Mouse (Mus musculus): ENCODE results near the gene Btnl1.

The Btnl1 gene

DNA sequence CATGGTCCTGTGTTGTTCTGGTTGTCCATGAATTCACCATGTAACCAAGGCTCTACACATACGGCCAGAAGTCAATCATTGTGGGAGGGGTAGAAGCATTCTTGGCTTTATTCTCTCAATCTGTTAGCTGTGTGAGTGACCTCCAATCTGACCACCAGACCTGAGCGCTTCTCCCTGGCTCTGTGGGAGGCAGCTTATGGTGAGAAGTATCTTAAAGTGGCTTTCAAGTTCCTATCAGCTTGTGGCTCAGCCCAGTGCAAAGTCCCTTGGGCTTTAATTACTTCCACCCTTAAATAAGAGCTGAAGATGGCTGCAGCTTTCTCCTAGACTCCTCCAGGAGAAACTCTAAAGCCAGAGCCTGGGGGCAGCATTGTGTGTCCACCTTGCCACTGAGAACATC is at the start of gene Btnl1:
TSS of gene Btnl1 (plus strand) at position 286 of the 400 bp plus-strand sequence.
- DNase-seq (ENCODE audit: low spot score), result no peak

DNA sequence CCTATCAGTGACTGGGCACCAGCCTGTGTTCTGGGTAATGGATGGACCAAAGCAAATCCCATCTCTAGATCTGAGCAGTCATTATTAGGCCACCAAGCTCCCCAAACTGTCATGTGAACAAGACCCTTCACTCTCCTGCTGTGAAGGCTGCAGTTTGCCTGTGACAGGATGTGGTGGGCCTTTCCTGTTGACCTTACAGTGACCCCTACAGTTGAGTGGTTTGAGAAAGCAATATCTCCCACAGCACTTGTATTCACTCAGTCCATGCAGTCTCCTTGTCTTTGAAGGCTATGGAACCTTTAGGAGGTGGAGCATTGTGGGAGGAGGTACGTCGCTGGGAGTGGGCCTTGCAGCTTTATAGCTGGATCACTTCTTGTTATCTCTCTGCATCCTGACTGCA is 47.1 kb upstream of the Btnl1 start:
- no peak for DNase-seq (ENCODE audit: low spot score)

DNA sequence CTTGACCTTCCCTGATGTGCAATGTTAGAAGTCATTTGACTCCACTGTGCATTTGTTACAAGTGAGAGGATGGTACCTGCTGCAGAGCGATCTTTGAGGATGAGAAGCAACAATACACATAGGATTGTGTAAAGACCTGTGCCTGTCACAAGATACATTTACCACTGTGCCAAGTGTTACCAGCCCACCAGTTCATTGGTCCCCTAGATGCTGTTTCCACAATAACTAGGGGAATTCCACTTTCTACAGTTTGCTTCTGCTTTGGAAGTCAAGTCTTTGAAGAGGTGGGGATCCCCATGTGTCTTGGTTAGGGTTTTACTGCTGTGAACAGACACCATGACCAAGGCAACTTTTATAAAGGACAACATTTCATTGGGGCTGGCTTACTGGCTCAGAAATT is 45.7 kb upstream of the Btnl1 start:
- DNase-seq (ENCODE audit: low spot score), result no peak

DNA sequence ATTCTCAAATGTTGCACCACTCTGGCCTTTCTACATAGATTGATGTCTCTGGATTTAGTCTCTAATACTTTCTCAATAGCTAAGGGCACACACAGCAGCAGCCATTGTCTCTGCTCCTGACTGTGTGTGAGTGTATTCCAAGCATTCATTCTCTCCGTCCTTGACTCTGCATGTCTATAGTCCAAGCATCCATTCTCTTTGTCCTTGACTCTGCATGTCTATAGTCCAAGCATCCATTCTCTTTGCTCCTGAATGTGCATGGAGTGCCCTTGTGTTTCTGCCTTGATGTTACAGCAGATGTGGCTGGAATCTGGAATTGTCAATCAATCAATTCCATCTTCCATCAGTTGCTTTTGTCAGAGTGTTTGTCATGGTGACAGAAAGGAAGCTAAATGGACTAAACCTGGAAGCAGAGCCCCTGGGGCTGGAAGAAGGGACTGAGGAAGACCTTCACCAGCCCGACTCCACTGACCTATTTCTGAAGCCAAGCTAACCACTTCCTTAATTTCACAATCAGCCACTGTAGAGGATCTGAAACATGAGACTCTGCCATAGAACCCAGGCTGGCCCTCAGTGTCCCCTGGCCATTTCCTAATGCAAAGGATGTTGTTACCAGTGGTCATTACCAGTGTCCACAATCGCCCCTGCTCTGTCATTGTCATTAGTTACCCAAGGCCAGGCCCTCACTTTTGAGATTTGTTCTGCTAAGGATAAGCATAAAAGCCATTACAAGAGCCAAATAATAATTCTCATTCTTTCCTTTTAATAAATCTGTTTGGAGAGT is 36.1 kb upstream of the Btnl1 start:
- no peak for DNase-seq (ENCODE audit: low spot score)

DNA sequence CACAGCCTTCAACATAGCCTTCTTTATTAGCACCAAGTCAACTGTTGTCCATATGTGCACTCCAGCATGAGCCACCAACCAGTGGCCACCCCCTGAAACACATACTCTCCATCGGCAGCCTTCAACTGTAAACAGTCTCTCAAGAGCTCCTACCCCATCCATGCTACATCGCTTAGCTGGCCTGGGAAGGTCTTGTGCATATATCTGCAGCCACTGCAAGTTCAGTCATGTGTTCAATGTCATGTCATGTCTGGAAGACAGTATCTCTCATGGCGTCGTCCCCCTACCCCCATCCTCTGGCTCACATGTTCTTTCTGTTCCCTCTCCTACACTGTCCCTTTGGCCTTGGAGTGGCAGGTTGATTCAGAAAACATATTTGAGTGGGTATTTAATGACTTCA is 32.0 kb upstream of the Btnl1 start:
- no peak for DNase-seq (ENCODE audit: low spot score)

DNA sequence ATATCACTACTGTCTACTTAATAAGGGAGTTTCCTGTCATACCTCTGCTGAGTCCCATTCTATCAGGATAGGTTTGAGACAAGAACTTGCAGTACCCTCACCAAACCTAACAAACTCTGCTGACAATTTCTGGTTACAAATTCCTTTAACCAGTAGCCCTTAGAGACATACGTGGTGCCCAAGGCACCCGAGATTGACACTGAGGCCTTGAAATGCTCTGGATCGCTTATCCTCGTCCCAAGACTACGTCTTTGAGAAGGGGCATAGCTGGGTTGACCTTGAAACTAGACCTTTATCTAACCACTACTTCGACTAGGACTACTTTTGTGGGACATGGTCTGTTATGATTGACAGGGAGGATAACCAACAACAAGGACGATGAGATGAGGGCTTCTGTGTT is 31.4 kb upstream of the Btnl1 start:
- DNase-seq (ENCODE audit: low spot score), result no peak

DNA sequence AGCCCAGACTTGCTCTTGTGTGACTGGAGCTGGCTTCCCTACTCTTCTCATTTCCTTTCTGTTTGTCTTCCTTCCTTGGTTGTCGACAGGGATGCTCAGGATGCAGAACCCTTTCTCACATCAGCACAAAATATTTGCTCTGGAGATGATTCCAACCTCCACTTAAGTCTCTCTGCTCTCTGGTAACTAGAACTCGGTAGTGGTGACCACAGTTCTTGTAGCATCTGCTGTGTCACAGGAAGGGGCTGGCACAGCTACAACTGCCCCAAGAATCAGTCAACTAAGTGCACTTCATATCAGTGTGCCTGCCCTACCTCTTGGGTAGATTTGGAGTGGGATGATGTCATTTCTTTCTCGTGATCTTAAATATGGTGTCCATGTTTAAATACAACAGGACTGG is 30.9 kb upstream of the Btnl1 start:
- DNase-seq (ENCODE audit: low spot score), result no peak

DNA sequence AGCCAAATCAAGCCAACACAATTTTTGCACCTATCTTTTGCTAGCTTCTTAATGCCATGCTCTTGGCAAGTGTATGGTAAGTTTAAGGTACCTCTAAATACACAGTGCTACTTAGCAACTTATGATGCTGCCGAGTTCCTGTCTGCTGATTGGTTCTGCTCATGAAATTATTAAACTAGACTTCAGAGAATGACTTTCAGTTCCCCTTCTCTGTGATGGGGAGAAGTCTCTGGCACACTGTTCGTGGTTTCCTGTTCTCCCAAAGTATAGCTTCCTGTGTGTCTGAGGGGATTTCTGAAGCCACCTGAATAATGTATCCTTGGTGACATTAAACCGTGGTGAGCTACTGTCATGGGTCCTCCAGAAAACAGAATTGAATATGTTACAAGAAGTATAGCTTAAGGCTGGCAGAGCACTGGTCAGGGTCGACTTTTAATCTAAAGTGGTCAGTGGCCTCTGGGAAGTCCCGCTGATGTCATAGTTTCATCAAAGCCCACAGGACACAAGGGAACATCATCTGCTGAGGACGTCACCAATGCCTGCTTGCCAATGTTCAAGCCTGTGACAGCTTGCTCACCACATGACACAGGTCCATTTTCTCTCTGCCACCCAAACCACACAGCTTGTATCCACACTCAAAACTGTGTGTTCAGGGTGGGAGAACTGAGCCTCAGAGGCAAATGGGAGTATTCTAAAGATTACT is 29.2 kb upstream of the Btnl1 start:
- DNase-seq (ENCODE audit: low spot score), result peak; percentile 13

DNA sequence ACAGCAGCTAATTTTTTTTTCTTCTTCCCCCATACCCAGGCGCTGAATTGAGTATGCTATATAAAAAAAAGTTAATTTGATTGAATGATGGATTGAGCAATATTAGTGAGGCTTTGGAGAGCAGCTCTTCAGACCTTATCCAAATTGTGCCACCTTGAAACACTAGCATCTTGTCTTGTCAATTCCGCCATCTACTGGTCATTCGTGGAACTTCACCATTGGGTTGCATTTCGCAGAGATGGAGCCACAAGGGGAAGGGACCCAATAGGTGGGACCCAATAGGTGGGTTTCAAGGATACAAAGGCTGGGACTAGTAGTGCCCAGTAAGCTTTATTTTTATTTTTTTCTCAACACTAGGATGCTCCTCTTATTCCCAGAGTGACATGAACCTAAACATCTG is 27.5 kb upstream of the Btnl1 start:
- peak; percentile 82 for DNase-seq (ENCODE audit: low spot score)

DNA sequence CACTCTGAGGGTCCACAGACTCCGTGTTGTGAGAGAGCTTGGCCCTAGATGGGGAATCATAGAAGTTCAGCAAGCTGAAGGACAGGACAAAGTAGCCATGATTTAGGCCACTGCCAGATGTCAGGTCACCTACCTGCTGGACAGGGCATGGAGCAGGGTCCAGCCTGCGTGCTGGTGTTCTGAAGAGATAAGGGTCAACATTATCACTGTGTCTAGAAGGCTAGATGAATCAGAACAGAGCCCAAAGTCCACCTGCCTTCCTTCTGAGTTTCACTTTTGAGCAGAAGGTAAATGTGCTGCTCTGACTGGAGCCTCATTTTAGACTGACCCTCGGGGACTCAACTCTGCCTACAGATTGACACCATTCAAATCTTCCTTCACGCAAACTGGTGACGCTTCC is 22.4 kb upstream of the Btnl1 start, which contains the start of gene Btnl2:
TSS of gene Btnl2 (plus strand) at position 284 of the 400 bp plus-strand sequence.
- no peak for DNase-seq (ENCODE audit: low spot score)

DNA sequence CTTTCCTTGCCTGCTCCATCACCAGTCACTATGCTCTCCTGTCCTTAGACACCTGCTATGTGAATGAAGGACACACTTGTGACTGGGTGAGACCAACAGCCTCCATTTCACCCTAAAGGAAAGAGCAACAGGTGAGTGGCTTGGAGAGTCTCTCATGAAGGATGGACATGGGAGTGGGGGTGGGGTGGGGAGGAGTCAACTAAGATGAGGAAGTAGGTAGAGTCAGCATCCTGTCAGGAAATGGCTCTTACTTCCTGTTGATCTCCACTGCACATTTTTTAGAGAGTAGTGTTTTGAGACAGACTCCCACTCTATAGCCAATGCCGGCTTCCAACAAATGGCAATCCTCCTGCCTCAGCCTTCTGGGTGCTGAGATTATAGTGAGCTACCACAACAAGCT is 22.0 kb upstream of the Btnl1 start:
- no peak for DNase-seq (ENCODE audit: low spot score)

DNA sequence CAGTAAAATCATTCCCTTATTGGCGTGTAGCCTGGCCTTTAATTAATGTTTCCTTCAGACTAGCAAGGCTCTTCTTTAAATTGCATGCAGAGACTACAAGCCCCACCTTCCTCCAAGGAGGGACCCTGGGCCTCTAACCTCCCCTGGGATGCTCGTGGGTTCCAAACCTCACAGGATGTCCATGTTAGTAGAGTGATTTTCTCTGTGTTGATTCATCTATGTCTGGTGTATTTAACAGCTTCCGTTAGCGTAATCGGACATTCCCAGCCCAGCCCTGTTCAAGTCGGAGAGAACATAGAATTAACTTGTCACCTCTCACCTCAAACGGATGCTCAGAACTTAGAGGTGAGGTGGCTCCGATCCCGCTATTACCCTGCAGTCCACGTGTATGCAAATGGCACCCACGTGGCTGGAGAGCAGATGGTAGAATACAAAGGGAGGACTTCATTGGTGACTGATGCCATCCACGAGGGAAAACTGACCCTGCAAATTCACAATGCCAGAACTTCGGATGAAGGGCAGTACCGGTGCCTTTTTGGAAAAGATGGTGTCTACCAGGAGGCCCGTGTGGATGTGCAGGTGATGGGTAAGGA is 13.9 kb upstream of the Btnl1 start:
- DNase-seq (ENCODE audit: low spot score), result no peak

DNA sequence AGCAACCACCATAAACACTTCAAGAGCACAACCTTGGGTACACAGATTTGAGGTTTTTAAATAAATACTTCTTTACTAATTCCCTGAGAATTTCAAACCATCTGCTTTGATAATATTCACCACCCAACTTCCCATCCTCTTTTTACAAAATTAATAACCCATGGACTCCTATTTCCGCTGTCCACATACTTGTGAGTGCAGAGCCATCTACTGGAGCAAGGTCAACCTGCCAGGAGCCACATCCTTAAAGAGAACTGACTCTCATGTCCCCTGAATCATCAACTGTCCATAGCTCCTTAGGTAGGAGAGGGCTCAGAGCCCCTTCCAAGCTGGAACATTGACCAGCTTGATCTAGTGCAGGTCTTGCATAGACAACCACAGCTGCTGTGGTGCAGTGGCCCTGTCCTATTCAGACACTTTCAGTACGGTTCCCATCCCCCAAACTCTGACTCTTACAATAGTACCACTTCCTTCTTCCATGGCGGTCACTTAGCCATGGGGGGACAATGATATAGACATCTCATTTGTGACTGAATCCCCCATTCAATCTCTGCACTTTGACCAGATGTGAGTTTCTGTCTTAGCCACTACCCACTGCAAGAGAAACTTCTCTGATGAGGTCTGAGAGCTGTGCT is 13.1 kb upstream of the Btnl1 start:
- no peak for DNase-seq (ENCODE audit: low spot score)

DNA sequence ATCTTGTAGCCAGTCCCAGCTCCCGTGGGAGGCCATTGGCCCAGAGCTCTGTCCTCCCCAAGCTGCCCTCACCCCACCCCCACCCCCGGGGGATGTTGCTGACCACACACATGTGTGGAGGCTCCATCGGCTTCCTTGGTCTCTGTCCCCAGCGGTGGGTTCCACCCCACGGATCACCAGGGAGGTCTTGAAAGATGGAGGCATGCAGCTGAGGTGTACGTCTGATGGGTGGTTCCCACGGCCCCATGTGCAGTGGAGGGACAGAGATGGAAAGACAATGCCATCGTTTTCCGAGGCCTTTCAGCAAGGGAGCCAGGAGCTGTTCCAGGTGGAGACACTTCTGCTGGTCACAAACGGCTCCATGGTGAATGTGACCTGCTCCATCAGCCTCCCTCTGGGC is 11.9 kb upstream of the Btnl1 start:
- DNase-seq (ENCODE audit: low spot score), result no peak

DNA sequence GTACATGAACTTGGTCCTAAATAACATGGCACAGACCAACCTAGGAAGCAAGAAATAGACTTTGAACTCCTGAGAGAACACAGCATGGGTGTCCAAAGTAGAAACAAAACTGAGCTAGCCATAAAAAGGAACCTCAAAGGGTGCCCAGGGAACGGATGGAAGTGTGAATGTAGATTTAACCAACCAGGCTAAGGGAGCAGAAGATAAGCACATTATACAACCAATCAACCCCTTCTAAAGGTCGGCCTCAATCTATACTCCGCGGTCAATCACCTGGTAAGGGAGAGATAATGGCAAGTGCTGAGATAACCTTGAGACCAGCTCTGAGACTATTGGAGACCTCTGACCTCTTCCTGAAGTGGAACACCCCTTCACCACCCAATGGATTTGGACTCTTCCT is 6.4 kb upstream of the Btnl1 start:
- DNase-seq (ENCODE audit: low spot score), result no peak

DNA sequence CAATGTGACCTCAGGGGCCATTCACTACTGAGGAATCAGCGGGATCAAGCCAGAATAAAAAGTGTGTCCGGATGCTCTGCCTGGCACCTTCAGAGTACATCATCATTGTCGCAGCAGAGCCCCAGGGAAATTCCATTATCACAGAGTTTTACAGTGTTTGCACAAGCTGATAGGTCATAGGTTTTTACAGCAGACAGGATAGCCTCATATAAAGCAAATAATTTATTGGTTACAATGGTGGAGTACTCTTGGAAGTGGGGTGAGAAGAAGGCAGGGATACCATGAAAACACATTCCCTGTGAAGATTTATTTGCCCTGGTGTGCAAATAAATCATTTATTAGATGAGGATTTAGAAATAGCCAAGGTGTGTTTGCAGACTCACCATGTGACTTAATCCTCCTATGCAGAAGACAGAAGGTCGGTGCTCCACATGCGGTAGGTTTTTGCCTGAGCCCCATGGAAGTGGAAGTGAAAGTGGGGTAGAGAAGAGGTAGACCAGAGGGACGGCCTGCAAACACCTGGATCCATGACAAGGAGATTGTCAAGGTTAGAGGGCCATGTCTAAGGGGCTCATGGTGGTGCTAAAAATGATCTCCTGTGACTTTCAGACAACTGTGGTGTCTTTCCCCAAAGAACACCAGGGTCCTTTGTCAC is 3.8 kb upstream of the Btnl1 start:
- DNase-seq (ENCODE audit: low spot score), result no peak

DNA sequence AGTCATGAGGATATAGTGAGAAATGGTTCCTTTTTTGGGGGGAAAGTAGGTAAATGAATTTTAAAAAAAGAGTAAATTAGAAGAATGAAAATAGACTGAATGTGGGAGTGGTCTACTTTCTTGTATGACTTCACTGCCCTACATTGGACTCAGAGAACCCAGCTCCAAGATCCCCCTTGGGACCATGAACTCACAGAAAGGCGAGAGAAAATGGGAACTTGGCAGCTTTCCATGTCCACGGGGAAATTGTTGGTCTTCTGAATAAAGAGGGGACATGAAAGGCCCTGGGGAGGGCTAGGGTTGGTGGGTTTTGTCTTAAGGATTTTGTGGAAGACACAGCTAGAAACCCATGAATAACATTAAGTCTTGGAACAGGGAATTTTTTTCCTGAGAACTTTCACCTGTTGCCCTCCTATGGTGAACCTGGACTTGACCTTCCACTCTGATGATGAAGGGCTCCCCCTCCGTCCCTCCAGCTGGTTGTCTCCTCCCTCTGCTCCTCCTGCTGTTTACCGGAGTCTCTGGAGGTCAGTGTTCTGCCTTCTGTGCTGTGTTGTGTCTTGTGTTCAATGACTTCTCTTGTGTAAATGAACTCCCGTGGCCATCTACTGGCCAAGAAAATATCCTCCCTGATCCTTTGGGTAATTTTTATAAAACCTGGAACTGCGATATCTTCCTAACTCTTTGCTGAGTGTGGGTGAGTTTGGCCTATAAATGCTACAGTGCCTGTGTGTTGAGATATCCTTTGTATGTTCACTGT is 698 bp downstream of the Btnl1 start:
- no peak for DNase-seq (ENCODE audit: low spot score)

DNA sequence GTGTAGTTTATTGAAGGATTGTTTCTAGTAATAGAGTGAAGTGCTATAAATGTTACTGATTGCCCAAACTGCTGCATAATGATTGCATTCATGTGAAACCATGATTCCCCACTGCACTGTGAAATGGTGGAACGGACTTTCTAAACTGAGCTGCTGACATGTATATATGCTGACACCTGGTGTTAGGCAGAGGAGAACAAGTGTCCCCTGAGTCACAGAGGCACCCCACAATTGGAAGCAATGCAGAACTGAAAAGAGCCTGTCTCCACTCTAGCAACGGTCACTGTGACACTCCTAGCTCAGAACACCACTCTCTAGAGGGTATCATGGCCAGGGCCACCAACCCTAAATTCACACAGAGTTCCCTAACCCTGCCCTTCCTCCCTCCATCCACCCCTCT is 1.8 kb downstream of the Btnl1 start:
- no peak for DNase-seq (ENCODE audit: low spot score)

DNA sequence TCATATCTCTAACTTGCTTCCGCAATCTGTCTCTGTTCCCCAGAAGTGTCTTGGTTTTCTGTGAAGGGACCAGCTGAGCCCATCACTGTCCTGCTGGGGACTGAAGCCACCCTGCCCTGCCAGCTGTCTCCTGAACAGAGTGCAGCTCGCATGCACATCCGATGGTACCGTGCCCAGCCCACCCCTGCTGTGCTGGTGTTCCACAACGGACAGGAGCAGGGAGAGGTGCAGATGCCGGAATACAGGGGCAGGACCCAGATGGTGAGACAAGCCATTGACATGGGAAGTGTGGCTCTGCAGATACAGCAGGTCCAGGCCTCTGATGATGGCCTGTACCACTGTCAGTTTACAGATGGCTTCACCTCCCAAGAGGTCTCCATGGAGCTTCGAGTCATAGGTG is 2.5 kb downstream of the Btnl1 start:
- no peak for DNase-seq (ENCODE audit: low spot score)

DNA sequence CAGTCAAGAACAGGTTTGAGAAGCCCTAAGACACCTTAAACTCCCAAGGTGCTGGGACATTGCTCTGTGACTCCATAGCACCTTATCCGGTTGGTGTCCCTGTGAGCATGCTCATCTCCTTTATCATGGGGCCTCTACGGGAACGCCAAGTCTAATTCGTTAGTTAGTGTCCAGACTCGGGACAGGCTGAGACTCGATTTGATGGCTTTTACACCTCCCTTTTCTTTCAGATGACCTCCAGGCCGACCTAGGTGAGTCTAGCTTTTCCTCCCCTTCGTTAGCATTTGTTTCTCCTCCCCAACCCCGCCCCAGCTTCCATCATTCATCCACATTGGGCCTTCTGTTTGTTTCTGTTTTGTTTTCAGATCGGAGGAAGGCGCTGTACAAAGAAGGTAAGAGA is 4.9 kb downstream of the Btnl1 start:
- DNase-seq (ENCODE audit: low spot score), result no peak

DNA sequence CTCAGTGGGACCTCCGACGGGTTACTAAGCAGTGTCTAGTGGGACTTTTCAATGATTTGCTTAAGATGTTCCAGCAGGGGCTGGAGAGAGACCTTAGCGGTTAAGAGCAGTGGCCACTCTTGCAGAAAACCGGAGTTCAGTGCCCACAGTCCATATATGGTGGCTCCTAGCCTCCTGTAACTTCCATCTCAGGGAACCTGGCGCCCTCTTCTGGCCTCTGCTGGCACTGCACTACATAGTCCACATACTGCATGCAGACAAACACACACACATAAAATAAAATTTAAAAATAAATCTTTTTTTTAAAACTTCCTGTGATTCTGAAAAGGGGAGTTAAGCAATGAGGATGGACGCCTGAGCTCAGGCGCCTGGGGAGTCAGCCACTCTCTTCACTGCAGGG is 6.3 kb downstream of the Btnl1 start:
- no peak for DNase-seq (ENCODE audit: low spot score)

DNA sequence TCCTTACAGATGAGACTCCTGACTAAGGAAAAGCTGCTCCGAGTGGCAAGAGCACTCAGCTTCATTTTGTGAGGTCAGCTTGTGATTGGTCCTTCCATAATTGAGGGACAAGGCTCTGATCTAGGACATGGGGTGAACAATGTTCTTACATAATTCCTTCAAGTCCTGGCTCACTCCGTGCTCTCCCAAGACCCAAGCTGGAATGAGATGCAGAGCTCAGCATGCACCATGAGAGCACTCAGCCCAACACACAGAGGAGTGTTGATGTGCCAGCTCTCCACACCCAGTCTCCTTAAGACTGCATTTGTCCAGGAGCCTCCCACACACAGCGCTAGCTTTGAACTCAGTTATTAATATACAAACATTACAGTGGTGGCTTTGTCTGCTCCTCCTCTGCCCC is 7.8 kb downstream of the Btnl1 start:
- DNase-seq (ENCODE audit: low spot score), result no peak

Measured in adipocyte (in vitro differentiated cells).